Mouse (Mus musculus) MEL (cell line): ENCODE data around the gene Cend1. TPM values are rescaled to one million over a fixed set of nuclear protein-coding genes. Genes with fewer than 3 reads are reported as not detected.

Source experiments
- DNase-seq: peaks from one replicate; pipeline ENCODE4 v3.0.0; 2011; ENCODE audit warnings: low read depth, low spot score
- H3K27ac ChIP-seq: 2 replicates; pipeline ENCODE4 v1.5.1; 2012; ENCODE audit warnings: low read depth, mild to moderate bottlenecking, control low read depth, low read length, moderate library complexity; ENCODE audit not compliant: control insufficient read depth
- H3K27me3 ChIP-seq, 2 experiments: fragments of 150-350 bp in 1 of 2; sonication (generic) in 1 of 2; 2 replicates each; pipeline ENCODE4 v1.6.1; 2012; ENCODE audit warnings: low read length in 2 of 2, mild to moderate bottlenecking in 2 of 2, improper control_type of control experiment in 1 of 2, moderate library complexity in 1 of 2; ENCODE audit not compliant: insufficient read depth in 2 of 2, control insufficient read depth in 1 of 2
- H3K36me3 ChIP-seq, 2 experiments: 2 replicates each; pipeline ENCODE4 v1.6.1; 2012 to 2014; ENCODE audit warnings: low read length in 2 of 2, improper control_type of control experiment in 1 of 2, inconsistent platforms in 1 of 2, mild to moderate bottlenecking in 1 of 2; ENCODE audit not compliant: insufficient read depth in 2 of 2, control insufficient read depth in 1 of 2
- H3K4me1 ChIP-seq, 2 experiments: fragments of 150-350 bp in 1 of 2; sonication (generic) in 1 of 2; 2 replicates each; pipeline ENCODE4 v1.6.1; 2012; ENCODE audit warnings: low read length in 2 of 2, improper control_type of control experiment in 1 of 2, mild to moderate bottlenecking in 1 of 2; ENCODE audit not compliant: insufficient read depth in 2 of 2, control insufficient read depth in 1 of 2
- H3K4me3 ChIP-seq, 2 experiments: fragments of 150-350 bp in 1 of 2; sonication (generic) in 1 of 2; 2 replicates each; pipeline ENCODE4 v1.5.1; 2012; ENCODE audit warnings: low read depth in 2 of 2, low read length in 2 of 2, mild to moderate bottlenecking in 2 of 2, moderate library complexity in 2 of 2, control low read depth in 1 of 2, improper control_type of control experiment in 1 of 2; ENCODE audit not compliant: control insufficient read depth in 1 of 2, insufficient read depth in 1 of 2
- H3K79me2 ChIP-seq: 2 replicates; pipeline ENCODE4 v1.6.1; 2012; ENCODE audit warnings: mild to moderate bottlenecking, low read length, moderate library complexity; ENCODE audit not compliant: control insufficient read depth, poor library complexity, insufficient read depth
- H3K9ac ChIP-seq: 2 replicates; pipeline ENCODE4 v1.6.1; 2012; ENCODE audit warnings: low read depth, mild to moderate bottlenecking, control low read depth, low read length, moderate library complexity; ENCODE audit not compliant: control insufficient read depth, poor library complexity, severe bottlenecking
- H3K9me3 ChIP-seq: fragments of 150-350 bp; sonication (generic); replicated peaks from 2 replicates; pipeline ENCODE4 v1.6.1; 2012; ENCODE audit warnings: mild to moderate bottlenecking, low read length, improper control_type of control experiment, moderate library complexity; ENCODE audit not compliant: insufficient read depth
- BHLHE40 ChIP-seq: IDR thresholded peaks from 2 replicates; pipeline ENCODE4 v1.6.1; 2012; ENCODE audit warnings: low read depth, mild to moderate bottlenecking, inconsistent platforms, low read length, improper control_type of control experiment, borderline replicate concordance
- CHD2 ChIP-seq: IDR thresholded peaks from 2 replicates; pipeline ENCODE4 v1.6.1; 2011; ENCODE audit warnings: low read length, improper control_type of control experiment
- CTCF ChIP-seq, 3 experiments: IDR thresholded peaks in 2 of 3; conservative IDR thresholded peaks in 1 of 3; 2 replicates each; pipeline ENCODE4 v1.5.1; 2011 to 2012; ENCODE audit warnings: low read length in 3 of 3, low read depth in 2 of 3, mild to moderate bottlenecking in 2 of 3, improper control_type of control experiment in 1 of 3, inconsistent platforms in 1 of 3, mixed read lengths in 1 of 3, moderate library complexity in 1 of 3; ENCODE audit not compliant: control insufficient read depth in 1 of 3, insufficient read depth in 1 of 3, poor library complexity in 1 of 3, severe bottlenecking in 1 of 3
- E2F4 ChIP-seq: IDR thresholded peaks from 2 replicates; pipeline ENCODE4 v1.6.1; 2011; ENCODE audit warnings: low read depth, low read length, improper control_type of control experiment, borderline replicate concordance
- ELF1 ChIP-seq: IDR thresholded peaks from 2 replicates; pipeline ENCODE4 v1.6.1; 2014; ENCODE audit warnings: low read depth, mild to moderate bottlenecking, inconsistent platforms, low read length, improper control_type of control experiment, moderate library complexity
- EP300 ChIP-seq, 2 experiments: IDR thresholded peaks; 2 replicates each; pipeline ENCODE4 v1.6.1; 2011; ENCODE audit warnings: improper control_type of control experiment in 2 of 2, low read length in 2 of 2, low read depth in 1 of 2, mild to moderate bottlenecking in 1 of 2
- ETS1 ChIP-seq: IDR thresholded peaks from 2 replicates; pipeline ENCODE4 v1.6.1; 2012; ENCODE audit warnings: low read depth, mild to moderate bottlenecking, inconsistent platforms, low read length, improper control_type of control experiment, moderate library complexity
- GABPA ChIP-seq: IDR thresholded peaks from 2 replicates; pipeline ENCODE4 v1.6.1; 2012; ENCODE audit warnings: low read depth, mild to moderate bottlenecking, inconsistent platforms, low read length, improper control_type of control experiment, moderate library complexity
- GATA1 ChIP-seq: IDR thresholded peaks from 2 replicates; pipeline ENCODE4 v1.6.1; 2011; ENCODE audit warnings: low read depth, low read length, improper control_type of control experiment
- HCFC1 ChIP-seq: IDR thresholded peaks from 2 replicates; pipeline ENCODE4 v1.6.1; 2012; ENCODE audit warnings: low read depth, mild to moderate bottlenecking, inconsistent platforms, low read length, improper control_type of control experiment, moderate library complexity
- JUND ChIP-seq: IDR thresholded peaks from 2 replicates; pipeline ENCODE4 v1.6.1; 2011; ENCODE audit warnings: low read depth, mild to moderate bottlenecking, improper control_type of control experiment, low read length
- KAT2A ChIP-seq: conservative IDR thresholded peaks from 2 replicates; pipeline ENCODE4 v1.6.1; 2012; ENCODE audit warnings: low read depth, low read length, improper control_type of control experiment, inconsistent platforms
- MAX ChIP-seq: IDR thresholded peaks from 2 replicates; pipeline ENCODE4 v1.6.1; 2011; ENCODE audit warnings: low read length, improper control_type of control experiment
- MAZ ChIP-seq: IDR thresholded peaks from 2 replicates; pipeline ENCODE4 v1.6.1; 2012; ENCODE audit warnings: low read depth, mild to moderate bottlenecking, inconsistent platforms, low read length, improper control_type of control experiment
- MEF2A ChIP-seq: IDR thresholded peaks from 2 replicates; pipeline ENCODE4 v1.6.1; 2014; ENCODE audit warnings: low read depth, mild to moderate bottlenecking, inconsistent platforms, low read length, improper control_type of control experiment; ENCODE audit not compliant: poor library complexity, insufficient replicate concordance, severe bottlenecking; ENCODE audit errors: extremely low read depth
- MXI1 ChIP-seq: IDR thresholded peaks from 2 replicates; pipeline ENCODE4 v1.6.1; 2011; ENCODE audit warnings: mild to moderate bottlenecking, low read depth, low read length, improper control_type of control experiment
- MYB ChIP-seq: IDR thresholded peaks from 2 replicates; pipeline ENCODE4 v1.6.1; 2011; ENCODE audit warnings: mild to moderate bottlenecking, low read depth, low read length, improper control_type of control experiment
- MYC ChIP-seq: IDR thresholded peaks from 2 replicates; pipeline ENCODE4 v1.6.1; 2011; ENCODE audit warnings: low read depth, mild to moderate bottlenecking, low read length, improper control_type of control experiment, moderate library complexity
- NELFE ChIP-seq: IDR thresholded peaks from 2 replicates; pipeline ENCODE4 v1.6.1; 2011; ENCODE audit warnings: low read depth, low read length, improper control_type of control experiment
- NRF1 ChIP-seq: IDR thresholded peaks from 2 replicates; pipeline ENCODE4 v1.6.1; 2014; ENCODE audit warnings: low read depth, mild to moderate bottlenecking, inconsistent platforms, low read length, improper control_type of control experiment, moderate library complexity; ENCODE audit not compliant: poor library complexity, insufficient read depth, severe bottlenecking
- POLR2A ChIP-seq, 2 experiments: IDR thresholded peaks; 2 replicates each; pipeline ENCODE4 v1.6.1; 2011 to 2012; ENCODE audit warnings: low read length in 2 of 2, mild to moderate bottlenecking in 2 of 2, control low read depth in 1 of 2, improper control_type of control experiment in 1 of 2, low read depth in 1 of 2, moderate library complexity in 1 of 2; ENCODE audit not compliant: control insufficient read depth in 1 of 2, insufficient read depth in 1 of 2, poor library complexity in 1 of 2
- POLR2AphosphoS2 ChIP-seq: IDR thresholded peaks from 2 replicates; pipeline ENCODE4 v1.6.1; 2011; ENCODE audit warnings: low read length, improper control_type of control experiment
- POLR2AphosphoS5 ChIP-seq: IDR thresholded peaks from 2 replicates; pipeline ENCODE4 v1.6.1; 2012; ENCODE audit warnings: low read depth, borderline replicate concordance, mild to moderate bottlenecking, inconsistent platforms, low read length, moderate library complexity, mixed read lengths
- RAD21 ChIP-seq: IDR thresholded peaks from 2 replicates; pipeline ENCODE4 v1.6.1; 2011; ENCODE audit warnings: mild to moderate bottlenecking, low read depth, low read length, improper control_type of control experiment
- RCOR1 ChIP-seq: IDR thresholded peaks from 2 replicates; pipeline ENCODE4 v1.6.1; 2012; ENCODE audit warnings: low read depth, mild to moderate bottlenecking, inconsistent platforms, low read length, improper control_type of control experiment
- SIN3A ChIP-seq: IDR thresholded peaks from 2 replicates; pipeline ENCODE4 v1.6.1; 2012; ENCODE audit warnings: low read length, improper control_type of control experiment, inconsistent platforms
- SMC3 ChIP-seq: IDR thresholded peaks from 2 replicates; pipeline ENCODE4 v1.6.1; 2011; ENCODE audit warnings: low read depth, low read length, improper control_type of control experiment
- TAL1 ChIP-seq: IDR thresholded peaks from 2 replicates; pipeline ENCODE4 v1.6.1; 2012; ENCODE audit warnings: mild to moderate bottlenecking, inconsistent platforms, low read length, moderate library complexity, mixed read lengths
- TBP ChIP-seq: IDR thresholded peaks from 2 replicates; pipeline ENCODE4 v1.8.0; 2011; ENCODE audit warnings: low read depth, low read length, improper control_type of control experiment
- TCF12 ChIP-seq: IDR thresholded peaks from 2 replicates; pipeline ENCODE4 v1.6.1; 2014; ENCODE audit warnings: low read depth, mild to moderate bottlenecking, inconsistent platforms, low read length, improper control_type of control experiment, moderate library complexity
- UBTF ChIP-seq: IDR thresholded peaks from 2 replicates; pipeline ENCODE4 v1.6.1; 2012; ENCODE audit warnings: low read depth, mild to moderate bottlenecking, inconsistent platforms, low read length, improper control_type of control experiment, moderate library complexity, borderline replicate concordance; ENCODE audit not compliant: insufficient read depth
- USF1 ChIP-seq: IDR thresholded peaks from 2 replicates; pipeline ENCODE4 v1.6.1; 2014; ENCODE audit warnings: low read depth, mild to moderate bottlenecking, inconsistent platforms, low read length, improper control_type of control experiment, moderate library complexity
- USF2 ChIP-seq, 2 experiments: IDR thresholded peaks; 2 replicates each; pipeline ENCODE4 v1.6.1; 2011 to 2012; ENCODE audit warnings: improper control_type of control experiment in 2 of 2, low read length in 2 of 2, borderline replicate concordance in 1 of 2, inconsistent platforms in 1 of 2, low read depth in 1 of 2, mild to moderate bottlenecking in 1 of 2; ENCODE audit not compliant: insufficient read depth in 1 of 2
- ZC3H11A ChIP-seq: IDR thresholded peaks from 2 replicates; pipeline ENCODE4 v1.6.1; 2012; ENCODE audit warnings: low read depth, mild to moderate bottlenecking, inconsistent platforms, low read length, improper control_type of control experiment
- ZKSCAN1 ChIP-seq: IDR thresholded peaks from 2 replicates; pipeline ENCODE4 v1.6.1; 2012; ENCODE audit warnings: low read depth, mild to moderate bottlenecking, inconsistent platforms, low read length, improper control_type of control experiment, moderate library complexity
- ZMIZ1 ChIP-seq: IDR thresholded peaks from 2 replicates; pipeline ENCODE4 v1.6.1; 2012; ENCODE audit warnings: low read depth, mild to moderate bottlenecking, inconsistent platforms, low read length, improper control_type of control experiment, moderate library complexity
- ZNF384 ChIP-seq: IDR thresholded peaks from 2 replicates; pipeline ENCODE4 v1.6.1; 2012; ENCODE audit warnings: low read depth, mild to moderate bottlenecking, inconsistent platforms, low read length, improper control_type of control experiment
- polyA plus RNA-seq, 2 experiments: library from polyadenylated mRNA; stranded (reverse) in 1 of 2; unstranded in 1 of 2; fragments of >175 nt in 1 of 2; fragments of >200 nt in 1 of 2; gene quantifications; 2 replicates each; pipeline versions ENCODE4 v1.2.1 to v1.2.4; 2012; ENCODE audit warnings: low replicate concordance in 2 of 2, low read depth in 1 of 2; ENCODE audit not compliant: insufficient read length in 2 of 2, insufficient read depth in 1 of 2, missing spikeins in 1 of 2
- total RNA-seq: library from RNA; depleted of rRNA; stranded (reverse); fragments of 300-350 nt; gene quantifications from 2 replicates; pipeline ENCODE4 v1.2.3, GENCODE M21; 2012

The Cend1 gene
- total and polyA plus RNA-seq, 3 experiments = not detected

- Histone ChIP-seq H3K4me1 (peaks cover 8 to 29% of the 10 kb centered on the region in 2 experiments), H3K27ac (peak overlapping the region; percentile 92), H3K27me3 (no peaks in the 10 kb centered on the region), H3K79me2 (peaks cover 18% of the 10 kb centered on the region), H3K9ac (peak overlapping the region; percentile 88), H3K9me3 (no peaks in the 10 kb centered on the region), H3K36me3 (peaks cover 0 to 12% of the 10 kb centered on the region in 2 experiments; a peak in 2 of 4 replicates), H3K4me3 (peak overlapping the region; percentile 87 to 97)
- peak; percentile 95 for DNase-seq
- no peak for TF ChIP-seq KAT2A
- TF ChIP-seq MEF2A = no peak
- TF ChIP-seq RCOR1 = peak; percentile 40; the same call in 1 of the 2 replicates
- no peak for TF ChIP-seq SMC3
- TF ChIP-seq ETS1 = peak; percentile 93
- no peak for TF ChIP-seq HCFC1
- no peak for TF ChIP-seq ZNF384
- TF ChIP-seq BHLHE40 = no peak
- peak; percentile 1; the same call in 1 of the 2 replicates for TF ChIP-seq TCF12
- no peak for TF ChIP-seq MYB
- TF ChIP-seq SIN3A = peak; percentile 69
- TF ChIP-seq POLR2AphosphoS5 = no peak
- no peak for TF ChIP-seq ZMIZ1
- TF ChIP-seq TBP = no peak
- TF ChIP-seq ELF1 = no peak
- TF ChIP-seq JUND = peak; percentile 94
- TF ChIP-seq NELFE = peak; percentile 63
- peak; percentile 78 for TF ChIP-seq TAL1
- TF ChIP-seq CHD2 = no peak
- peak; percentile 60 for TF ChIP-seq MXI1
- no peak for TF ChIP-seq E2F4
- peak; percentile 49 for TF ChIP-seq GATA1
- TF ChIP-seq NRF1 = no peak
- TF ChIP-seq MYC = peak; percentile 85
- TF ChIP-seq ZKSCAN1 = no peak
- no peak for TF ChIP-seq GABPA
- TF ChIP-seq EP300 (IDR thresholded peaks at IDR 0.05; ENCODE audit: low read depth in 1 of 2, low read length in 2 of 2) = peak; percentile 74 to 75
- TF ChIP-seq POLR2AphosphoS2 = no peak
- TF ChIP-seq UBTF = no peak
- TF ChIP-seq RAD21 = no peak
- no peak for TF ChIP-seq MAZ
- peak; percentile 73 for TF ChIP-seq MAX
- TF ChIP-seq CTCF (IDR thresholded peaks at IDR 0.05 in 2 of 3, conservative IDR thresholded peaks at IDR 0.05 in 1 of 3; ENCODE audit: control insufficient read depth in 1 of 3, insufficient read depth in 1 of 3, low read depth in 2 of 3, low read length in 3 of 3, poor library complexity in 1 of 3, severe bottlenecking in 1 of 3) = peak; percentile 34 to 48 (median 40)
- no peak for TF ChIP-seq USF2 (IDR thresholded peaks at IDR 0.05; ENCODE audit: borderline replicate concordance in 1 of 2, insufficient read depth in 1 of 2, low read depth in 1 of 2, low read length in 2 of 2)
- no peak for TF ChIP-seq USF1
- TF ChIP-seq ZC3H11A = no peak
- TF ChIP-seq POLR2A (IDR thresholded peaks at IDR 0.05; ENCODE audit: control insufficient read depth in 1 of 2, insufficient read depth in 1 of 2, low read depth in 1 of 2, low read length in 2 of 2, poor library complexity in 1 of 2) = peak in 1 of 2 experiments; percentile 64; a peak in 1 of 4 replicates
These were observed 39.4 kb upstream of the Cend1 start for GRCm38 (mm10) chr7:141468522-141469211.
